Mouse (Mus musculus): ENCODE measurements around the gene Sumf1. TPM values are rescaled to one million over a fixed set of nuclear protein-coding genes. Genes with fewer than 3 reads are reported as not detected.

Gene Sumf1
- polyA plus RNA-seq, 1 experiment from 2014 or later = 25.9 TPM

GRCm38 (mm10) chr6:108164935-108165334, 20.4 kb downstream of the Sumf1 start:
- 0 out of 2 replicates have a peak, but pooled peaks cover 3% of the 10 kb centered on the region for H3K4me1 ChIP-seq
- H3K27me3 ChIP-seq = no peaks in the 10 kb centered on the region
- no peaks in the 10 kb centered on the region for H3K9me3 ChIP-seq
- no peak overlapping the region for H3K27ac ChIP-seq
- H3K36me3 ChIP-seq = no peaks in the 10 kb centered on the region
- H3K9ac ChIP-seq = no peak overlapping the region
- no peak for ATAC-seq (ENCODE audit: insufficient number of reproducible peaks, low FRiP score, low TSS enrichment, low read depth)
- no peak overlapping the region for H3K4me2 ChIP-seq
- WGBS = 64% methylated on average over 5 of the region's 5 CpGs
- no peak overlapping the region for H3K4me3 ChIP-seq

GRCm38 (mm10) chr6:108160608-108161007, 24.8 kb downstream of the Sumf1 start:
- H3K4me3 ChIP-seq = no peak overlapping the region
- 19% methylated on average over 2 of the region's 2 CpGs for WGBS
- H3K4me1 ChIP-seq = 0 out of 2 replicates have a peak, but pooled peaks cover 3% of the 10 kb centered on the region

GRCm38 (mm10) chr6:108156881-108157280, 28.5 kb downstream of the Sumf1 start:
- Histone ChIP-seq H3K9me3 (no peaks in the 10 kb centered on the region), H3K4me2 (no peak overlapping the region), H3K9ac (no peak overlapping the region), H3K4me3 (no peak overlapping the region), H3K4me1 (0 out of 2 replicates have a peak, but pooled peaks cover 3% of the 10 kb centered on the region), H3K36me3 (no peaks in the 10 kb centered on the region), H3K27ac (no peak overlapping the region), H3K27me3 (no peaks in the 10 kb centered on the region)
- no peak for ATAC-seq (ENCODE audit: insufficient number of reproducible peaks, low FRiP score, low TSS enrichment, low read depth)
- 75% methylated on average over 6 of the region's 6 CpGs for WGBS

More at GRCm38 (mm10) chr6:108160608-108161007, 24.8 kb downstream of the Sumf1 start:
- H3K9me3 ChIP-seq = no peaks in the 10 kb centered on the region
- no peak overlapping the region for H3K4me2 ChIP-seq
- no peak overlapping the region for H3K27ac ChIP-seq
- H3K27me3 ChIP-seq = no peaks in the 10 kb centered on the region
- no peak for ATAC-seq (ENCODE audit: insufficient number of reproducible peaks, low FRiP score, low TSS enrichment, low read depth)
- no peaks in the 10 kb centered on the region for H3K36me3 ChIP-seq
- H3K9ac ChIP-seq = no peak overlapping the region

GRCm38 (mm10) chr6:108154243-108154642, 31.1 kb downstream of the Sumf1 start:
- Histone ChIP-seq H3K9me3 (no peaks in the 10 kb centered on the region), H3K27ac (no peak overlapping the region), H3K27me3 (no peaks in the 10 kb centered on the region), H3K9ac (no peak overlapping the region), H3K4me3 (no peak overlapping the region), H3K36me3 (no peaks in the 10 kb centered on the region), H3K4me1 (no peaks in the 10 kb centered on the region), H3K4me2 (no peak overlapping the region)
- ATAC-seq (ENCODE audit: insufficient number of reproducible peaks, low FRiP score, low TSS enrichment, low read depth) = no peak
- 78% methylated on average over 4 of the region's 4 CpGs for WGBS

- H3K4me2 ChIP-seq = no peak overlapping the region
- no peaks in the 10 kb centered on the region for H3K9me3 ChIP-seq
- 81% methylated on average over 9 of the region's 9 CpGs for WGBS
- H3K9ac ChIP-seq = no peak overlapping the region
- no peaks in the 10 kb centered on the region for H3K27me3 ChIP-seq
- no peaks in the 10 kb centered on the region for H3K4me1 ChIP-seq
- ATAC-seq (ENCODE audit: insufficient number of reproducible peaks, low FRiP score, low TSS enrichment, low read depth) = no peak
- no peak overlapping the region for H3K4me3 ChIP-seq
- no peaks in the 10 kb centered on the region for H3K36me3 ChIP-seq
- no peak overlapping the region for H3K27ac ChIP-seq
These were observed 32.6 kb downstream of the Sumf1 start for GRCm38 (mm10) chr6:108152661-108153269.

- Histone ChIP-seq H3K36me3 (peaks cover under 1% of the 10 kb centered on the region; the same call in 1 of the 2 replicates), H3K4me2 (no peak overlapping the region), H3K4me1 (no peaks in the 10 kb centered on the region), H3K27ac (no peak overlapping the region), H3K27me3 (no peaks in the 10 kb centered on the region), H3K4me3 (no peak overlapping the region), H3K9ac (no peak overlapping the region), H3K9me3 (no peaks in the 10 kb centered on the region)
- 75% methylated on average over 6 of the region's 6 CpGs for WGBS
- ATAC-seq (ENCODE audit: insufficient number of reproducible peaks, low FRiP score, low TSS enrichment, low read depth) = no peak
These were observed 33.3 kb downstream of the Sumf1 start for GRCm38 (mm10) chr6:108152081-108152480.

- 93% methylated on average over 4 of the region's 4 CpGs for WGBS
- Histone ChIP-seq H3K9ac (no peak overlapping the region), H3K4me2 (no peak overlapping the region), H3K36me3 (peaks cover 6% of the 10 kb centered on the region; the same call in 1 of the 2 replicates), H3K9me3 (no peaks in the 10 kb centered on the region), H3K27ac (no peak overlapping the region), H3K4me1 (no peaks in the 10 kb centered on the region), H3K27me3 (no peaks in the 10 kb centered on the region), H3K4me3 (no peak overlapping the region)
- ATAC-seq (ENCODE audit: insufficient number of reproducible peaks, low FRiP score, low TSS enrichment, low read depth) = no peak
These were observed 36.1 kb downstream of the Sumf1 start for GRCm38 (mm10) chr6:108149235-108149634.

- ATAC-seq (ENCODE audit: insufficient number of reproducible peaks, low FRiP score, low TSS enrichment, low read depth) = no peak
- no peak overlapping the region for H3K9ac ChIP-seq
- no peaks in the 10 kb centered on the region for H3K4me1 ChIP-seq
- no peaks in the 10 kb centered on the region for H3K9me3 ChIP-seq
- WGBS = 66% methylated on average over 3 of the region's 3 CpGs
- H3K36me3 ChIP-seq = peaks cover 6% of the 10 kb centered on the region; the same call in 1 of the 2 replicates
- no peak overlapping the region for H3K4me2 ChIP-seq
- no peak overlapping the region for H3K4me3 ChIP-seq
- no peaks in the 10 kb centered on the region for H3K27me3 ChIP-seq
- H3K27ac ChIP-seq = no peak overlapping the region
These were observed 36.9 kb downstream of the Sumf1 start for GRCm38 (mm10) chr6:108148435-108148834.

GRCm38 (mm10) chr6:108146637-108147036, 38.7 kb downstream of the Sumf1 start:
- 88% methylated on average over 4 of the region's 4 CpGs for WGBS
- ATAC-seq (ENCODE audit: insufficient number of reproducible peaks, low FRiP score, low TSS enrichment, low read depth) = no peak

GRCm38 (mm10) chr6:108145941-108146588, 39.3 kb downstream of the Sumf1 start:
- 77% methylated on average over 7 of the region's 7 CpGs for WGBS
- Histone ChIP-seq H3K9me3 (no peaks in the 10 kb centered on the region), H3K27ac (no peak overlapping the region), H3K4me3 (no peak overlapping the region), H3K4me1 (no peaks in the 10 kb centered on the region), H3K4me2 (no peak overlapping the region), H3K9ac (no peak overlapping the region), H3K36me3 (peaks cover 6% of the 10 kb centered on the region; the same call in 1 of the 2 replicates), H3K27me3 (no peaks in the 10 kb centered on the region)
- ATAC-seq (ENCODE audit: insufficient number of reproducible peaks, low FRiP score, low TSS enrichment, low read depth) = no peak

More at GRCm38 (mm10) chr6:108146637-108147036, 38.7 kb downstream of the Sumf1 start:
- Histone ChIP-seq H3K9me3 (no peaks in the 10 kb centered on the region), H3K4me2 (no peak overlapping the region), H3K4me3 (no peak overlapping the region), H3K27me3 (no peaks in the 10 kb centered on the region), H3K36me3 (peaks cover 6% of the 10 kb centered on the region; the same call in 1 of the 2 replicates), H3K4me1 (no peaks in the 10 kb centered on the region), H3K27ac (no peak overlapping the region), H3K9ac (no peak overlapping the region)

- WGBS = 56% methylated on average over 3 of the region's 3 CpGs
- H3K4me3 ChIP-seq = no peak overlapping the region
- no peak overlapping the region for H3K9ac ChIP-seq
- ATAC-seq (ENCODE audit: insufficient number of reproducible peaks, low FRiP score, low TSS enrichment, low read depth) = no peak
- no peaks in the 10 kb centered on the region for H3K4me1 ChIP-seq
- no peak overlapping the region for H3K27ac ChIP-seq
- no peaks in the 10 kb centered on the region for H3K27me3 ChIP-seq
- no peaks in the 10 kb centered on the region for H3K9me3 ChIP-seq
- no peak overlapping the region for H3K4me2 ChIP-seq
- H3K36me3 ChIP-seq = peaks cover 6% of the 10 kb centered on the region; the same call in 1 of the 2 replicates
These were observed 40.1 kb downstream of the Sumf1 start for GRCm38 (mm10) chr6:108145241-108145640.

- Histone ChIP-seq H3K36me3 (peaks cover 6% of the 10 kb centered on the region; the same call in 1 of the 2 replicates), H3K4me3 (no peak overlapping the region), H3K9me3 (no peaks in the 10 kb centered on the region), H3K27me3 (no peaks in the 10 kb centered on the region), H3K27ac (no peak overlapping the region), H3K9ac (no peak overlapping the region), H3K4me2 (no peak overlapping the region), H3K4me1 (no peaks in the 10 kb centered on the region)
- WGBS = 67% methylated on average over 4 of the region's 4 CpGs
- no peak for ATAC-seq (ENCODE audit: insufficient number of reproducible peaks, low FRiP score, low TSS enrichment, low read depth)
These were observed 42.6 kb downstream of the Sumf1 start for GRCm38 (mm10) chr6:108142796-108143195.

Data from limb, embryonic 15.5 days (tissue).